Mouse (Mus musculus) liver, postnatal 0 days (tissue): Measurements from ENCODE around the gene Heca. TPM values are rescaled to one million over a fixed set of nuclear protein-coding genes. Genes with fewer than 3 reads are reported as not detected.
"Not testable (repeated sequence)": the region's sequence is repeated elsewhere in the genome, so short reads cannot be mapped to it uniquely, and the experiment has no call there.

ENCODE experiments used
- ATAC-seq: fragments of 200-750 bp; cut with Nextera tagmentation; 2 replicates; pipeline ENCODE4 v1.8.0; 2017; ENCODE audit warnings: mild to moderate bottlenecking, moderate library complexity
- DNase-seq: peaks from one replicate; pipeline ENCODE4 v3.0.0-alpha.2; 2016
- H3K27ac ChIP-seq: fragments of 300-500 bp; sonication (generic); 2 replicates; pipeline ENCODE4 v1.5.1; 2014; ENCODE audit warnings: antibody characterized with exemption, moderate library complexity, mild to moderate bottlenecking, low read depth
- H3K27me3 ChIP-seq: fragments of 300-500 bp; sonication (generic); 2 replicates; pipeline ENCODE4 v1.6.1; 2014; ENCODE audit warnings: low read length, control low read depth, mixed read lengths; ENCODE audit not compliant: insufficient read depth
- H3K36me3 ChIP-seq: fragments of 300-500 bp; sonication (generic); replicated peaks from 2 replicates; pipeline ENCODE4 v1.6.1; 2014; ENCODE audit warnings: mild to moderate bottlenecking, control low read depth, low read length, moderate library complexity, mixed read lengths; ENCODE audit not compliant: insufficient read depth
- H3K4me1 ChIP-seq: fragments of 300-500 bp; sonication (generic); 2 replicates; pipeline ENCODE4 v1.6.1; 2014; ENCODE audit warnings: antibody characterized with exemption, mild to moderate bottlenecking, control low read depth; ENCODE audit not compliant: insufficient read depth
- H3K4me2 ChIP-seq: fragments of 300-500 bp; sonication (generic); 2 replicates; pipeline ENCODE4 v1.6.1; 2014; ENCODE audit warnings: low read depth, mild to moderate bottlenecking, low read length, moderate library complexity, mixed read lengths
- H3K4me3 ChIP-seq: fragments of 300-500 bp; sonication (generic); 2 replicates; pipeline ENCODE4 v1.5.1; 2014; ENCODE audit warnings: low read depth, low read length
- H3K9ac ChIP-seq: fragments of 300-500 bp; sonication (generic); replicated peaks from 2 replicates; pipeline ENCODE4 v1.6.1; 2014; ENCODE audit warnings: mild to moderate bottlenecking, moderate library complexity
- H3K9me3 ChIP-seq: fragments of 300-500 bp; sonication (generic); 2 replicates; pipeline ENCODE4 v1.6.1; 2016; ENCODE audit warnings: mild to moderate bottlenecking, control low read depth, low read length, mixed read lengths
- CTCF ChIP-seq: sonication (generic); IDR thresholded peaks from 2 replicates; pipeline ENCODE4 v1.5.1; 2016; ENCODE audit warnings: antibody characterized with exemption, low read depth
- EP300 ChIP-seq: IDR thresholded peaks from 2 replicates; pipeline ENCODE4 v1.6.1; 2016; ENCODE audit warnings: antibody characterized with exemption, low read depth, mild to moderate bottlenecking
- WGBS: fragments of 180-500 bp; shearing (Covaris S2); extraction: QIAGEN DNeasy Blood & Tissue Kit; methylation state at CpG from one replicate; pipeline ENCODE4 v1.1.7; 2014; ENCODE audit not compliant: insufficient replicate concordance; 5-methylcytosine and 5-hydroxymethylcytosine counted together
- polyA plus RNA-seq: library from polyadenylated mRNA; unstranded; fragments of >200 nt; fragmentation: Nextera tagmentation; extraction: Ambion mirVana; gene quantifications from 2 replicates; pipeline ENCODE4 v1.2.1, GENCODE M21; 2015

Gene Heca
- polyA plus RNA-seq, 1 experiment from 2014 or later: 2.4 TPM

- Histone ChIP-seq H3K4me1 (no peaks in the 10 kb centered on the region), H3K4me2 (no peak overlapping the region), H3K9ac (no peak overlapping the region), H3K4me3 (no peak overlapping the region), H3K27me3 (no peaks in the 10 kb centered on the region), H3K27ac (no peak overlapping the region), H3K36me3 (no peaks in the 10 kb centered on the region), H3K9me3 (no peaks in the 10 kb centered on the region)
- no peak for DNase-seq
- no peak for ATAC-seq
- TF ChIP-seq EP300 (no peak), CTCF (no peak)
- 72% methylated on average over 1 of the region's 1 CpGs for WGBS
These were observed 111.6 kb downstream of the Heca start for GRCm38 (mm10) chr10:17836275-17836674.

- WGBS: 71% methylated on average over 6 of the region's 6 CpGs
- Histone ChIP-seq H3K9ac (no peak overlapping the region), H3K4me2 (no peak overlapping the region), H3K9me3 (no peaks in the 10 kb centered on the region), H3K27me3 (no peaks in the 10 kb centered on the region), H3K4me1 (no peaks in the 10 kb centered on the region), H3K4me3 (no peak overlapping the region), H3K36me3 (no peaks in the 10 kb centered on the region), H3K27ac (no peak overlapping the region)
- no peak for TF ChIP-seq EP300
- TF ChIP-seq CTCF: no peak
- DNase-seq (no peak), ATAC-seq (no peak)
These were observed 112.8 kb downstream of the Heca start for GRCm38 (mm10) chr10:17835031-17835430.

GRCm38 (mm10) chr10:17831041-17831440 lies 116.8 kb downstream of the Heca start:
- TF ChIP-seq EP300: no peak
- TF ChIP-seq CTCF: no peak
- no peak overlapping the region for H3K9ac ChIP-seq
- no peak overlapping the region for H3K4me3 ChIP-seq
- no peaks in the 10 kb centered on the region for H3K36me3 ChIP-seq
- H3K4me2 ChIP-seq: no peak overlapping the region
- no peaks in the 10 kb centered on the region for H3K9me3 ChIP-seq
- no peak overlapping the region for H3K27ac ChIP-seq
- no peaks in the 10 kb centered on the region; the same call in 1 of the 2 replicates for H3K4me1 ChIP-seq
- H3K27me3 ChIP-seq: no peaks in the 10 kb centered on the region
- 54% methylated on average over 3 of the region's 3 CpGs for WGBS
- DNase-seq: no peak
- no peak for ATAC-seq

GRCm38 (mm10) chr10:17829205-17829604 lies 118.7 kb downstream of the Heca start:
- no peak overlapping the region for H3K27ac ChIP-seq
- no peaks in the 10 kb centered on the region; the same call in 1 of the 2 replicates for H3K4me1 ChIP-seq
- no peak for DNase-seq
- H3K4me3 ChIP-seq: no peak overlapping the region
- ATAC-seq: no peak
- no peak overlapping the region for H3K4me2 ChIP-seq
- H3K9me3 ChIP-seq: no peaks in the 10 kb centered on the region
- H3K9ac ChIP-seq: no peak overlapping the region
- H3K36me3 ChIP-seq: no peaks in the 10 kb centered on the region
- 61% methylated on average over 4 of the region's 4 CpGs for WGBS
- no peaks in the 10 kb centered on the region for H3K27me3 ChIP-seq
- TF ChIP-seq CTCF: no peak
- no peak for TF ChIP-seq EP300

GRCm38 (mm10) chr10:17827391-17827790 lies 120.5 kb downstream of the Heca start:
- TF ChIP-seq EP300 (no peak), CTCF (no peak)
- Histone ChIP-seq H3K27ac (no peak overlapping the region), H3K4me1 (no peaks in the 10 kb centered on the region; the same call in 1 of the 2 replicates), H3K4me2 (peak overlapping the region; percentile 53), H3K36me3 (no peaks in the 10 kb centered on the region), H3K4me3 (no peak overlapping the region), H3K9me3 (no peaks in the 10 kb centered on the region), H3K9ac (no peak overlapping the region), H3K27me3 (no peaks in the 10 kb centered on the region)
- ATAC-seq (no peak), DNase-seq (no peak)
- 22% methylated on average over 12 of the region's 12 CpGs for WGBS

- not testable (repeated sequence) for DNase-seq, H3K27me3 ChIP-seq, H3K36me3 ChIP-seq, H3K27ac ChIP-seq, H3K4me1 ChIP-seq, H3K4me3 ChIP-seq, H3K4me2 ChIP-seq, H3K9ac ChIP-seq, H3K9me3 ChIP-seq, ATAC-seq
- 84% methylated on average over 7 of the region's 7 CpGs for WGBS
These were observed 127.4 kb downstream of the Heca start for GRCm38 (mm10) chr10:17820422-17820821.

Other genes starting within 250 kb of the Heca start
- 17.0 and 17.1 TPM in 2 replicates for gene Cited2, start 224.8 kb downstream of the Heca start, polyA plus RNA-seq
- 0.05 and 0.22 TPM in 2 replicates for gene Txlnb, start 151.8 kb downstream of the Heca start, polyA plus RNA-seq
- gene Abracl, start 75.2 kb upstream of the Heca start, polyA plus RNA-seq: 58.6 and 61.7 TPM in 2 replicates
- gene Reps1, start 107.8 kb upstream of the Heca start, polyA plus RNA-seq: 5.6 and 6.7 TPM in 2 replicates